ENCODE assay signal across 10 mouse cellular contexts in genomic region chr17:8197652-8198051, GRCm38 (mm10). TPM values are rescaled to one million over a fixed set of nuclear protein-coding genes. Genes with fewer than 3 reads are reported as not detected.
A peak's percentile ranks its signal among the peaks of the same experiment; 100 is the strongest.
DNase-seq lines count a peak whose midpoint lies in the region; ATAC-seq and TF ChIP-seq lines count a peak whose summit lies in the region.
"Had no signal": no experiment of that assay in that cellular context is flagged by ENCODE, and none has a peak within 500 bp of the region (broad histone marks: within the 10 kb centered on the region; RNA-seq: fewer than 3 reads in every experiment).

No protein-coding gene starts in this region.

- H3K27ac ChIP-seq in intestine, postnatal 0 days (ENCODE audit: low read depth, low read length) = no peak overlapping the region
- no peak overlapping the region for H3K27ac ChIP-seq in intestine, embryonic 16.5 days (ENCODE audit: low read length)
- H3K27ac ChIP-seq in stomach, postnatal 0 days (replicated peaks) = no peak overlapping the region
- H3K27ac ChIP-seq: forebrain, embryonic 10.5 days had no signal

- 72% methylated on average over 3 of the region's 3 CpGs for WGBS in intestine, postnatal 0 days
- 68% methylated on average over 3 of the region's 3 CpGs for WGBS in intestine, embryonic 16.5 days
- WGBS in stomach, postnatal 0 days = 62% methylated on average over 3 of the region's 3 CpGs

- peak; percentile 60 for TF ChIP-seq CTCF in intestine, postnatal 0 days (IDR thresholded peaks at IDR 0.05; ENCODE audit: low read depth)
- TF ChIP-seq CTCF in stomach, postnatal 0 days (IDR thresholded peaks at IDR 0.05; ENCODE audit: low read depth) = peak; percentile 69

- H3K4me3 ChIP-seq in intestine, postnatal 0 days (ENCODE audit: low read depth, low read length) = no peak overlapping the region
- H3K4me3 ChIP-seq in intestine, embryonic 16.5 days (ENCODE audit: low read length) = no peak overlapping the region
- H3K4me3 ChIP-seq in stomach, postnatal 0 days (ENCODE audit: low read depth, low read length) = no peak overlapping the region
- H3K4me3 ChIP-seq: forebrain, embryonic 10.5 days had no signal

- H3K36me3 ChIP-seq in intestine, postnatal 0 days (ENCODE audit: control insufficient read depth, insufficient read depth) = peaks cover 31% of the 10 kb centered on the region
- no peaks in the 10 kb centered on the region for H3K36me3 ChIP-seq in intestine, embryonic 16.5 days (ENCODE audit: control insufficient read depth, insufficient read depth, low read length)
- peaks cover 5% of the 10 kb centered on the region; the same call in 1 of the 2 replicates for H3K36me3 ChIP-seq in stomach, postnatal 0 days (ENCODE audit: control insufficient read depth, insufficient read depth, low read length)

- no peak for TF ChIP-seq EP300 in stomach, postnatal 0 days (optimal IDR thresholded peaks at IDR 0.05)

- no peaks in the 10 kb centered on the region for H3K9me3 ChIP-seq in intestine, postnatal 0 days (ENCODE audit: control insufficient read depth)
- H3K9me3 ChIP-seq in intestine, embryonic 16.5 days (ENCODE audit: control insufficient read depth, low read length) = no peaks in the 10 kb centered on the region
- H3K9me3 ChIP-seq in stomach, postnatal 0 days (ENCODE audit: control insufficient read depth, low read length) = no peaks in the 10 kb centered on the region
- H3K9me3 ChIP-seq: forebrain, embryonic 10.5 days had no signal

- H3K4me1 ChIP-seq in intestine, postnatal 0 days (replicated peaks; ENCODE audit: control insufficient read depth, insufficient read depth, low read length) = no peaks in the 10 kb centered on the region
- no peaks in the 10 kb centered on the region for H3K4me1 ChIP-seq in intestine, embryonic 16.5 days (ENCODE audit: control insufficient read depth, insufficient read depth, low read length)
- no peaks in the 10 kb centered on the region for H3K4me1 ChIP-seq in stomach, postnatal 0 days (replicated peaks; ENCODE audit: control insufficient read depth, insufficient read depth)
- H3K4me1 ChIP-seq: forebrain, embryonic 10.5 days had no signal

- DNase-seq in thymus, postnatal 0 days (ENCODE audit: low spot score) = peak; percentile 37
- DNase-seq in thymus, postnatal 14 days = no peak
- no peak for DNase-seq in stomach, postnatal 0 days (ENCODE audit: low spot score)
- DNase-seq in urinary bladder, postnatal 25 days (ENCODE audit: low spot score) = no peak
- DNase-seq in adrenal gland, postnatal 25 days = no peak

- H3K9ac ChIP-seq in intestine, postnatal 0 days (ENCODE audit: low read depth, low read length) = no peak overlapping the region
- H3K9ac ChIP-seq in intestine, embryonic 16.5 days (ENCODE audit: low read depth, low read length) = no peak overlapping the region
- no peak overlapping the region for H3K9ac ChIP-seq in stomach, postnatal 0 days (ENCODE audit: low read length)

- no peaks in the 10 kb centered on the region for H3K27me3 ChIP-seq in intestine, postnatal 0 days (replicated peaks; ENCODE audit: control insufficient read depth, insufficient read depth, low read length)
- H3K27me3 ChIP-seq in intestine, embryonic 16.5 days (replicated peaks; ENCODE audit: control insufficient read depth, insufficient read depth, low read length) = no peaks in the 10 kb centered on the region
- H3K27me3 ChIP-seq in stomach, postnatal 0 days (ENCODE audit: control insufficient read depth, insufficient read depth, low read length) = no peaks in the 10 kb centered on the region

- no peak overlapping the region for H3K4me2 ChIP-seq in intestine, postnatal 0 days (replicated peaks; ENCODE audit: low read depth)
- no peak overlapping the region for H3K4me2 ChIP-seq in intestine, embryonic 16.5 days (ENCODE audit: low read depth, low read length)
- H3K4me2 ChIP-seq in stomach, postnatal 0 days (replicated peaks; ENCODE audit: low read depth) = no peak overlapping the region

- ATAC-seq in intestine, postnatal 0 days = no peak
- no peak for ATAC-seq in intestine, embryonic 16.5 days
- ATAC-seq in activated CD4-positive, CD25-positive, alpha-beta regulatory T cell, adult 4 months = peak; percentile 59
- no peak for ATAC-seq in stomach, postnatal 0 days (ENCODE audit: low FRiP score, low TSS enrichment)

RNA-seq across cellular contexts. Expression of gene Fgfr1op, which starts 32.4 kb away (rescaled TPM):
- 12.4 and 13.4 TPM in 2 replicates for polyA plus RNA-seq in intestine, postnatal 0 days (2015; fragmentation: Nextera tagmentation; extraction: Ambion mirVana)
- polyA plus RNA-seq in intestine, embryonic 16.5 days (2015; fragmentation: Nextera tagmentation; extraction: Ambion mirVana) = 31.4 and 32.0 TPM in 2 replicates
- 43.1 and 47.5 TPM in 2 replicates for polyA plus RNA-seq in thymus, postnatal 0 days (2015; fragmentation: Nextera tagmentation; extraction: Ambion mirVana)
- 10 to 100 TPM; 20.7 to 25.4 TPM for polyA plus RNA-seq in activated CD4-positive, CD25-positive, alpha-beta regulatory T cell, adult 4 months (2017; shearing (Covaris generic))
- polyA plus RNA-seq in stomach, postnatal 0 days (2015; fragmentation: Nextera tagmentation; extraction: Ambion mirVana) = 12.7 and 12.8 TPM in 2 replicates
- 27.9 and 29.6 TPM in 2 replicates for total RNA-seq in adrenal gland, postnatal 25 days (2021)

RNA-seq across cellular contexts. Expression of gene Ccr6, which starts 38.2 kb away (rescaled TPM):
- polyA plus RNA-seq in intestine, postnatal 0 days (2015; fragmentation: Nextera tagmentation; extraction: Ambion mirVana) = 0.46 TPM in 2 replicates
- polyA plus RNA-seq in intestine, embryonic 16.5 days (2015; fragmentation: Nextera tagmentation; extraction: Ambion mirVana) = 0.75 and 0.78 TPM in 2 replicates
- 1.7 and 2.0 TPM in 2 replicates for polyA plus RNA-seq in thymus, postnatal 0 days (2015; fragmentation: Nextera tagmentation; extraction: Ambion mirVana)
- 10 to 100 TPM; 90.9 to 94.0 TPM for polyA plus RNA-seq in activated CD4-positive, CD25-positive, alpha-beta regulatory T cell, adult 4 months (2017; shearing (Covaris generic))
- polyA plus RNA-seq in stomach, postnatal 0 days (2015; fragmentation: Nextera tagmentation; extraction: Ambion mirVana) = 0.13 and 0.17 TPM in 2 replicates
- total RNA-seq in adrenal gland, postnatal 25 days (2021) = not detected in 2 replicates
- total RNA-seq: liver, adult 2 months had no signal
- polyA plus RNA-seq: forebrain, embryonic 10.5 days had no signal

RNA-seq across cellular contexts. Expression of gene Rnaset2a, which starts 49.8 kb away (rescaled TPM):
- polyA plus RNA-seq in intestine, postnatal 0 days (2015; fragmentation: Nextera tagmentation; extraction: Ambion mirVana) = 49.5 and 53.3 TPM in 2 replicates
- polyA plus RNA-seq in intestine, embryonic 16.5 days (2015; fragmentation: Nextera tagmentation; extraction: Ambion mirVana) = 39.0 and 39.6 TPM in 2 replicates
- polyA plus RNA-seq in thymus, postnatal 0 days (2015; fragmentation: Nextera tagmentation; extraction: Ambion mirVana) = 65.4 and 67.5 TPM in 2 replicates
- polyA plus RNA-seq in activated CD4-positive, CD25-positive, alpha-beta regulatory T cell, adult 4 months (2017; shearing (Covaris generic)) = 10 to 100 TPM; 50.4 to 72.2 TPM
- 43.3 and 44.8 TPM in 2 replicates for polyA plus RNA-seq in stomach, postnatal 0 days (2015; fragmentation: Nextera tagmentation; extraction: Ambion mirVana)
- 54.1 and 69.7 TPM in 2 replicates for total RNA-seq in adrenal gland, postnatal 25 days (2021)

RNA-seq across cellular contexts. Expression of gene Gm49673, which starts 50.1 kb away (rescaled TPM):
- 0.08 TPM in 1 of 2 replicates, not detected in the other for polyA plus RNA-seq in intestine, postnatal 0 days (2015; fragmentation: Nextera tagmentation; extraction: Ambion mirVana)
- 0.11 TPM in 1 of 2 replicates, not detected in the other for polyA plus RNA-seq in intestine, embryonic 16.5 days (2015; fragmentation: Nextera tagmentation; extraction: Ambion mirVana)
- polyA plus RNA-seq in thymus, postnatal 0 days (2015; fragmentation: Nextera tagmentation; extraction: Ambion mirVana) = 0.52 and 1.1 TPM in 2 replicates
- polyA plus RNA-seq in activated CD4-positive, CD25-positive, alpha-beta regulatory T cell, adult 4 months (2017; shearing (Covaris generic)) = under 1 TPM; 0.20 to 0.38 TPM
- polyA plus RNA-seq in stomach, postnatal 0 days (2015; fragmentation: Nextera tagmentation; extraction: Ambion mirVana) = 0.23 TPM in 1 of 2 replicates, not detected in the other
- 0.24 and 1.8 TPM in 2 replicates for total RNA-seq in adrenal gland, postnatal 25 days (2021)
- total RNA-seq: liver, adult 2 months had no signal

Comparison
In these comparisons a context has a peak if more than half of its experiments do, and no peak if none do; other contexts are left out.
1. RNA of gene Ccr6, which starts 38.2 kb away (polyA plus RNA-seq): 90.9 to 94.0 TPM in activated CD4-positive, CD25-positive, alpha-beta regulatory T cell, adult 4 months; 1.7 to 2.0 TPM in thymus, postnatal 0 days, 0.75 to 0.78 TPM in intestine, embryonic 16.5 days, 0.46 TPM in intestine, postnatal 0 days and 0.13 to 0.17 TPM in stomach, postnatal 0 days; every median in the first group is over 10 times any median in the second.